Mouse (Mus musculus) liver, postnatal 0 days (tissue): ENCODE measurements around the gene Wdr92. TPM values are rescaled to one million over a fixed set of nuclear protein-coding genes. Genes with fewer than 3 reads are reported as not detected.

Source experiments
- ATAC-seq: fragments of 200-750 bp; cut with Nextera tagmentation; 2 replicates; pipeline ENCODE4 v1.8.0; 2017; ENCODE audit warnings: mild to moderate bottlenecking, moderate library complexity
- DNase-seq: peaks from one replicate; pipeline ENCODE4 v3.0.0-alpha.2; 2016
- H3K27ac ChIP-seq: fragments of 300-500 bp; sonication (generic); 2 replicates; pipeline ENCODE4 v1.5.1; 2014; ENCODE audit warnings: antibody characterized with exemption, moderate library complexity, mild to moderate bottlenecking, low read depth
- H3K27me3 ChIP-seq: fragments of 300-500 bp; sonication (generic); 2 replicates; pipeline ENCODE4 v1.6.1; 2014; ENCODE audit warnings: low read length, control low read depth, mixed read lengths; ENCODE audit not compliant: insufficient read depth
- H3K36me3 ChIP-seq: fragments of 300-500 bp; sonication (generic); replicated peaks from 2 replicates; pipeline ENCODE4 v1.6.1; 2014; ENCODE audit warnings: mild to moderate bottlenecking, control low read depth, low read length, moderate library complexity, mixed read lengths; ENCODE audit not compliant: insufficient read depth
- H3K4me1 ChIP-seq: fragments of 300-500 bp; sonication (generic); 2 replicates; pipeline ENCODE4 v1.6.1; 2014; ENCODE audit warnings: antibody characterized with exemption, mild to moderate bottlenecking, control low read depth; ENCODE audit not compliant: insufficient read depth
- H3K4me2 ChIP-seq: fragments of 300-500 bp; sonication (generic); 2 replicates; pipeline ENCODE4 v1.6.1; 2014; ENCODE audit warnings: low read depth, mild to moderate bottlenecking, low read length, moderate library complexity, mixed read lengths
- H3K4me3 ChIP-seq: fragments of 300-500 bp; sonication (generic); 2 replicates; pipeline ENCODE4 v1.5.1; 2014; ENCODE audit warnings: low read depth, low read length
- H3K9ac ChIP-seq: fragments of 300-500 bp; sonication (generic); replicated peaks from 2 replicates; pipeline ENCODE4 v1.6.1; 2014; ENCODE audit warnings: mild to moderate bottlenecking, moderate library complexity
- H3K9me3 ChIP-seq: fragments of 300-500 bp; sonication (generic); 2 replicates; pipeline ENCODE4 v1.6.1; 2016; ENCODE audit warnings: mild to moderate bottlenecking, control low read depth, low read length, mixed read lengths
- CTCF ChIP-seq: sonication (generic); IDR thresholded peaks from 2 replicates; pipeline ENCODE4 v1.5.1; 2016; ENCODE audit warnings: antibody characterized with exemption, low read depth
- EP300 ChIP-seq: IDR thresholded peaks from 2 replicates; pipeline ENCODE4 v1.6.1; 2016; ENCODE audit warnings: antibody characterized with exemption, low read depth, mild to moderate bottlenecking
- WGBS: fragments of 180-500 bp; shearing (Covaris S2); extraction: QIAGEN DNeasy Blood & Tissue Kit; methylation state at CpG from one replicate; pipeline ENCODE4 v1.1.7; 2014; ENCODE audit not compliant: insufficient replicate concordance; 5-methylcytosine and 5-hydroxymethylcytosine counted together
- polyA plus RNA-seq: library from polyadenylated mRNA; unstranded; fragments of >200 nt; fragmentation: Nextera tagmentation; extraction: Ambion mirVana; gene quantifications from 2 replicates; pipeline ENCODE4 v1.2.1, GENCODE M21; 2015

Gene Wdr92
- polyA plus RNA-seq, 1 experiment from 2014 or later, result 8.8 TPM

- Histone ChIP-seq H3K27me3 (no peaks in the 10 kb centered on the region), H3K36me3 (no peaks in the 10 kb centered on the region), H3K9me3 (no peaks in the 10 kb centered on the region), H3K27ac (peak overlapping the region; percentile 97; the same call in 1 of the 2 replicates), H3K4me1 (peaks cover 12% of the 10 kb centered on the region; the same call in 1 of the 2 replicates), H3K4me3 (peak overlapping the region; percentile 99), H3K9ac (peak overlapping the region; percentile 54; the same call in 1 of the 2 replicates), H3K4me2 (peak overlapping the region; percentile 77)
- peak; percentile 20 for DNase-seq
- ATAC-seq, result peak; percentile 35; the same call in 1 of the 2 replicates
- TF ChIP-seq EP300, result no peak
- TF ChIP-seq CTCF, result no peak
- WGBS, result 56% methylated on average over 8 of the region's 8 CpGs
Observed at GRCm38 (mm10) chr11:17256813-17257365, 75.0 kb downstream of the Wdr92 start.

- peak; percentile 97 for ATAC-seq
Observed at GRCm38 (mm10) chr11:17257443-17257842, 75.5 kb downstream of the Wdr92 start, which contains the start of gene C1d. Gene C1d (plus strand): TSS chr11:17257579.

GRCm38 (mm10) chr11:17257861-17258260 lies 76.0 kb downstream of the Wdr92 start:
- ATAC-seq (peak; percentile 54), DNase-seq (peak; percentile 49)
- WGBS, result under 1% methylated on average over 17 of the region's 17 CpGs
- H3K36me3 ChIP-seq, result no peaks in the 10 kb centered on the region
- H3K4me3 ChIP-seq, result peak overlapping the region; percentile 99
- TF ChIP-seq CTCF, result no peak
- TF ChIP-seq EP300, result peak; percentile 6; the same call in 1 of the 2 replicates
- H3K4me2 ChIP-seq, result peak overlapping the region; percentile 77
- no peaks in the 10 kb centered on the region for H3K9me3 ChIP-seq
- no peaks in the 10 kb centered on the region for H3K27me3 ChIP-seq
- peak overlapping the region; percentile 98 for H3K9ac ChIP-seq
- H3K4me1 ChIP-seq, result peaks cover 12% of the 10 kb centered on the region; the same call in 1 of the 2 replicates
- peak overlapping the region; percentile 97 for H3K27ac ChIP-seq

More at GRCm38 (mm10) chr11:17257443-17257842, 75.5 kb downstream of the Wdr92 start, which contains the start of gene C1d:
- no peaks in the 10 kb centered on the region for H3K27me3 ChIP-seq
- H3K4me2 ChIP-seq, result peak within 1 kb of the TSS; percentile 77
- under 1% methylated on average over 33 of the region's 33 CpGs for WGBS
- peak within 1 kb of the TSS; percentile 99 for H3K4me3 ChIP-seq
- H3K9ac ChIP-seq, result peak within 1 kb of the TSS; percentile 98
- peak within 1 kb of the TSS; percentile 97 for H3K27ac ChIP-seq
- no peak for TF ChIP-seq EP300
- no peak for TF ChIP-seq CTCF
- no peaks in the 10 kb centered on the region for H3K9me3 ChIP-seq
- DNase-seq, result peak; percentile 95
- peaks cover 12% of the 10 kb centered on the region; the same call in 1 of the 2 replicates for H3K4me1 ChIP-seq
- no peaks in the 10 kb centered on the region for H3K36me3 ChIP-seq

- Histone ChIP-seq H3K27ac (no peak overlapping the region), H3K9ac (no peak overlapping the region), H3K9me3 (no peaks in the 10 kb centered on the region), H3K4me3 (no peak overlapping the region), H3K36me3 (peaks cover 22% of the 10 kb centered on the region), H3K4me2 (no peak overlapping the region), H3K27me3 (no peaks in the 10 kb centered on the region), H3K4me1 (no peaks in the 10 kb centered on the region)
- DNase-seq (no peak), ATAC-seq (no peak)
- TF ChIP-seq EP300 (no peak), CTCF (no peak)
- 87% methylated on average over 4 of the region's 4 CpGs for WGBS
Observed at GRCm38 (mm10) chr11:17267176-17267575, 85.3 kb downstream of the Wdr92 start.

GRCm38 (mm10) chr11:17268801-17269200 lies 86.9 kb downstream of the Wdr92 start:
- DNase-seq (no peak), ATAC-seq (no peak)
- TF ChIP-seq EP300 (no peak), CTCF (no peak)
- H3K27ac ChIP-seq, result no peak overlapping the region
- no peaks in the 10 kb centered on the region for H3K4me1 ChIP-seq
- H3K9me3 ChIP-seq, result no peaks in the 10 kb centered on the region
- no peak overlapping the region for H3K4me2 ChIP-seq
- WGBS, result 83% methylated on average over 1 of the region's 1 CpGs
- H3K27me3 ChIP-seq, result no peaks in the 10 kb centered on the region
- peaks cover 19% of the 10 kb centered on the region for H3K36me3 ChIP-seq
- no peak overlapping the region for H3K4me3 ChIP-seq
- H3K9ac ChIP-seq, result no peak overlapping the region

GRCm38 (mm10) chr11:17279959-17280358 lies 98.1 kb downstream of the Wdr92 start:
- Histone ChIP-seq H3K36me3 (no peaks in the 10 kb centered on the region), H3K4me1 (no peaks in the 10 kb centered on the region), H3K27ac (no peak overlapping the region), H3K4me3 (no peak overlapping the region), H3K4me2 (no peak overlapping the region), H3K9me3 (no peaks in the 10 kb centered on the region), H3K9ac (no peak overlapping the region), H3K27me3 (no peaks in the 10 kb centered on the region)
- 15% methylated on average over 9 of the region's 9 CpGs for WGBS
- ATAC-seq, result no peak
- TF ChIP-seq CTCF (peak; percentile 89), EP300 (no peak)
- DNase-seq, result peak; percentile 40

Other genes starting within 250 kb of the Wdr92 start
- 0.75 TPM in 2 replicates for gene Fbxo48, start 230.7 kb upstream of the Wdr92 start, polyA plus RNA-seq
- gene Cnrip1, start 130.5 kb upstream of the Wdr92 start, polyA plus RNA-seq, result 3.7 TPM in 2 replicates
- gene Plek, start 129.7 kb upstream of the Wdr92 start, polyA plus RNA-seq, result 19.8 and 22.5 TPM in 2 replicates
- gene Ppp3r1, start 22.8 kb upstream of the Wdr92 start, polyA plus RNA-seq, result 31.1 and 32.1 TPM in 2 replicates
- 37.1 and 37.2 TPM in 2 replicates for gene Pno1, start 29.5 kb downstream of the Wdr92 start, polyA plus RNA-seq
- gene C1d, start 75.5 kb downstream of the Wdr92 start, polyA plus RNA-seq, result 46.4 and 51.0 TPM in 2 replicates